Mouse (Mus musculus) liver, embryonic 14.5 days (tissue): ENCODE results near the gene Lime1. TPM values are rescaled to one million over a fixed set of nuclear protein-coding genes. Genes with fewer than 3 reads are reported as not detected.

Source experiments
- ATAC-seq: fragments of 200-750 bp; cut with Nextera tagmentation; 2 replicates; pipeline ENCODE4 v1.8.0; 2017; ENCODE audit warnings: moderate number of reproducible peaks, mild to moderate bottlenecking, moderate library complexity; ENCODE audit not compliant: insufficient read depth
- DNase-seq, 3 experiments: peaks; one replicate each; pipeline ENCODE4 v3.0.0-alpha.2; 2012 to 2013; ENCODE audit warnings: low read depth in 3 of 3, low spot score in 3 of 3
- H3K27ac ChIP-seq: fragments of 300-500 bp; sonication (generic); 2 replicates; pipeline ENCODE4 v1.5.1; 2014; ENCODE audit warnings: moderate library complexity, mild to moderate bottlenecking, control low read depth, inconsistent platforms
- H3K27me3 ChIP-seq: fragments of 300-500 bp; sonication (generic); 2 replicates; pipeline ENCODE4 v1.6.1; 2014; ENCODE audit warnings: mild to moderate bottlenecking, low read length, moderate library complexity; ENCODE audit not compliant: control insufficient read depth, insufficient read depth
- H3K36me3 ChIP-seq: fragments of 300-500 bp; sonication (generic); replicated peaks from 2 replicates; pipeline ENCODE4 v1.6.1; 2014; ENCODE audit warnings: low read depth; ENCODE audit not compliant: control insufficient read depth, insufficient read depth
- H3K4me1 ChIP-seq, 2 experiments: fragments of 200-500 bp in 1 of 2; fragments of 300-500 bp in 1 of 2; sonication (generic) in 1 of 2; replicated peaks; 2 replicates each; pipeline ENCODE4 v1.6.1; 2012 to 2014; ENCODE audit warnings: antibody characterized with exemption in 1 of 2, inconsistent platforms in 1 of 2, low read length in 1 of 2; ENCODE audit not compliant: control insufficient read depth in 2 of 2, insufficient read depth in 2 of 2
- H3K4me2 ChIP-seq: fragments of 300-500 bp; sonication (generic); 2 replicates; pipeline ENCODE4 v1.6.1; 2014; ENCODE audit warnings: low read depth, mild to moderate bottlenecking, control low read depth, moderate library complexity
- H3K4me3 ChIP-seq, 2 experiments: fragments of 200-500 bp in 1 of 2; fragments of 300-500 bp in 1 of 2; sonication (generic) in 1 of 2; 2 replicates each; pipeline ENCODE4 v1.5.1; 2012 to 2014; ENCODE audit warnings: low read depth in 2 of 2, low read length in 2 of 2, mild to moderate bottlenecking in 2 of 2, control low read depth in 1 of 2, inconsistent platforms in 1 of 2, moderate library complexity in 1 of 2; ENCODE audit not compliant: insufficient read depth in 1 of 2
- H3K9ac ChIP-seq: fragments of 300-500 bp; sonication (generic); replicated peaks from 2 replicates; pipeline ENCODE4 v1.6.1; 2014; ENCODE audit warnings: mild to moderate bottlenecking, control low read depth, moderate library complexity
- H3K9me3 ChIP-seq: fragments of 300-500 bp; sonication (generic); 2 replicates; pipeline ENCODE4 v1.6.1; 2016; ENCODE audit warnings: low read length, mixed read lengths; ENCODE audit not compliant: control insufficient read depth
- CTCF ChIP-seq: IDR thresholded peaks from 2 replicates; pipeline ENCODE4 v1.5.1; 2016; ENCODE audit warnings: antibody characterized with exemption, low read depth, control low read depth
- EP300 ChIP-seq: IDR thresholded peaks from 2 replicates; pipeline ENCODE4 v1.6.1; 2016; ENCODE audit warnings: antibody characterized with exemption, low read depth
- WGBS: fragments of 180-500 bp; shearing (Covaris S2); extraction: QIAGEN DNeasy Blood & Tissue Kit; methylation state at CpG from one replicate; pipeline ENCODE4 v1.1.7; 2014; ENCODE audit not compliant: insufficient replicate concordance; 5-methylcytosine and 5-hydroxymethylcytosine counted together
- polyA plus RNA-seq, 2 experiments: library from polyadenylated mRNA; depleted of rRNA in 1 of 2; stranded (reverse) in 1 of 2; unstranded in 1 of 2; fragments of >200 nt; fragmentation: Nextera tagmentation in 1 of 2; extraction: Ambion mirVana in 1 of 2; gene quantifications; 2 replicates each; pipeline versions ENCODE4 v1.2.1 to v1.2.3; 2012 to 2014

The Lime1 gene
- 10.9 and 12.3 TPM in 2 replicates for polyA plus RNA-seq (2012; rRNA removed)
- polyA plus RNA-seq (2014; fragmentation: Nextera tagmentation; extraction: Ambion mirVana): 4.0 and 4.7 TPM in 2 replicates

DNA sequence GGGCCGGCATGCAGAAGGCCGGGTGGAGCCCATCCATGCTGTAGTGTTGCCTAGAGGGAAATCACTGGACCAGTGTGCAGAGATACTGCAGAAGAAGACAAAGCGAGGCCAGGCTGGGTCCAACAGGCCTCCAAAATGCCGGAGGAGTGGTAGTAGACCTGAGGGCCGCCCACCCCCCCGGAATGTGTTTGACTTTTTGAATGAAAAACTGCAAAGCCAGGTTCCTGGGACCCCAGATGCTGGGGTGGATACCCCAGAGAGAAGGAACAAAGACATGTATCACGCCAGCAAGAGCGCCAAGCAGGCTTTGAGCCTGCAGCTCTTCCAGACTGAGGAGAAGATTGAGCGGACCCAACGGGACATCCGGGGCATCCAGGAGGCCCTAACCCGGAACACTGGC, at the start of gene Lime1:
Gene Lime1, plus strand, starts transcription at position 301 of the 400 bp plus-strand sequence.
- Histone ChIP-seq H3K4me2 (no peak within 1 kb of the TSS), H3K9ac (no peak within 1 kb of the TSS)

DNA sequence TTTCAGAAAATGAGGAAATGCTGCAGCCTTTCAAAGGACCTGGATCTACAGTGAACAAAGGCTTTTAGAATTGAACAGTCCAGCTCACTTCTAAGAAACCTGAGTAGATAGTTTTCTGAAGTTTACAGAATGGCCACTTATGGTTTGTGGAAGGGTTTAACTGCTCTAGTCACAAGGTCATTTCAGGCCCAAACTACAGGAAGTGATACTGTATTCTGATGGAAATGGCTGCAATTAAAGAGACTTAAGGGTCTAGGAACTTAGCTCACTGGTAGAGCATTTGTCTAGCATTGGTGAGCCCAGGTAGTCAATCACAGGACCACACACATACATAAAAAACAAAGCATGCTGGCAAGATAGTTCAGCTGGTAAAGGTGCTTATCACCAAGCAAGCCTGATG, 47.3 kb upstream of the Lime1 start:
- H3K4me3 ChIP-seq: no peak overlapping the region
- H3K4me1 ChIP-seq: no peaks in the 10 kb centered on the region
- no peak overlapping the region for H3K27ac ChIP-seq
- no peaks in the 10 kb centered on the region for H3K9me3 ChIP-seq
- no peak overlapping the region for H3K4me2 ChIP-seq
- TF ChIP-seq CTCF: no peak
- TF ChIP-seq EP300: no peak
- ATAC-seq (no peak), DNase-seq (no peak)
- H3K9ac ChIP-seq: no peak overlapping the region
- no peaks in the 10 kb centered on the region for H3K27me3 ChIP-seq
- H3K36me3 ChIP-seq: peaks cover 43% of the 10 kb centered on the region

More for the DNA sequence above, at the start of gene Lime1:
- H3K27me3 ChIP-seq: no peaks in the 10 kb centered on the region
- TF ChIP-seq EP300: no peak
- TF ChIP-seq CTCF: no peak
- H3K9me3 ChIP-seq: no peaks in the 10 kb centered on the region
- WGBS: 85% methylated on average over 12 of the region's 12 CpGs
- H3K4me1 ChIP-seq: 0 out of 4 replicates have a peak, but pooled peaks cover 0 to 2% of the 10 kb centered on the region in 2 experiments
- ATAC-seq (no peak), DNase-seq (no peak)
- no peak within 1 kb of the TSS for H3K4me3 ChIP-seq
- no peak within 1 kb of the TSS for H3K27ac ChIP-seq
- peaks cover 24% of the 10 kb centered on the region for H3K36me3 ChIP-seq

GRCm38 (mm10) chr2:181334023-181334422, 45.9 kb upstream of the Lime1 start:
- WGBS: 33% methylated on average over 3 of the region's 3 CpGs
- peaks cover 41% of the 10 kb centered on the region for H3K36me3 ChIP-seq
- no peaks in the 10 kb centered on the region for H3K9me3 ChIP-seq
- peak; percentile 52; the same call in 1 of the 2 replicates for ATAC-seq
- no peak overlapping the region for H3K4me3 ChIP-seq
- DNase-seq: peak; percentile 31 to 48 (median 34)
- no peaks in the 10 kb centered on the region for H3K27me3 ChIP-seq
- no peak for TF ChIP-seq EP300
- TF ChIP-seq CTCF: peak; percentile 70; the same call in 1 of the 2 replicates
- no peaks in the 10 kb centered on the region for H3K4me1 ChIP-seq
- no peak overlapping the region for H3K27ac ChIP-seq
- no peak overlapping the region for H3K4me2 ChIP-seq
- no peak overlapping the region for H3K9ac ChIP-seq

GRCm38 (mm10) chr2:181340426-181340825, 39.5 kb upstream of the Lime1 start:
- no peak overlapping the region for H3K4me3 ChIP-seq
- no peak overlapping the region for H3K9ac ChIP-seq
- no peak for TF ChIP-seq EP300
- no peak for TF ChIP-seq CTCF
- peaks cover 32% of the 10 kb centered on the region for H3K36me3 ChIP-seq
- no peaks in the 10 kb centered on the region for H3K4me1 ChIP-seq
- H3K9me3 ChIP-seq: no peaks in the 10 kb centered on the region
- no peak overlapping the region for H3K27ac ChIP-seq
- 84% methylated on average over 4 of the region's 4 CpGs for WGBS
- no peaks in the 10 kb centered on the region for H3K27me3 ChIP-seq
- no peak for DNase-seq
- ATAC-seq: no peak
- no peak overlapping the region for H3K4me2 ChIP-seq

DNA sequence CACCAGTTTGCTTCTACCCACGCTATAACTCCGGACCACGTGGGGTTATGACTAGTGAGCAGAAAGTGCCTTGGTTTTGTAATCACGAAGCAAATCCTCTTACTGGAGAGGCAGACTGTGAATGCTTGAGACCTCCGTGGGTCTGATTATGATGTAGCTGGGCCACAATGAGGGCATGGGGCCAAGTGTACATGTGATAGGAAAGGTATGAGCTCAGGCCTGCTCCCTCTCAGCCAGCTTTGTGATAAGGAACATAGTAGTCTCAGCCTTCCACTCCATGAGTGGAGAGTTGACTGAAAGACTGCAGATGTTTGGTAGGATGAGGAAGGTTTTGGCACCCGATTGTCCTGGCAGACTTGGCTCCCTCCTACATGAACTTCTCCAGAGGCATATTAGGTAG, 37.1 kb upstream of the Lime1 start:
- Histone ChIP-seq H3K27me3 (no peaks in the 10 kb centered on the region), H3K36me3 (peaks cover 28% of the 10 kb centered on the region), H3K27ac (no peak overlapping the region), H3K9ac (no peak overlapping the region), H3K4me3 (no peak overlapping the region), H3K4me1 (no peaks in the 10 kb centered on the region), H3K9me3 (no peaks in the 10 kb centered on the region), H3K4me2 (no peak overlapping the region)
- ATAC-seq (no peak), DNase-seq (no peak)
- 85% methylated on average over 6 of the region's 6 CpGs for WGBS
- TF ChIP-seq CTCF: no peak
- TF ChIP-seq EP300: no peak
